Mouse (Mus musculus) hindbrain, embryonic 14.5 days (tissue): ENCODE data around the gene Kcnn4. TPM values are rescaled to one million over a fixed set of nuclear protein-coding genes. Genes with fewer than 3 reads are reported as not detected.

Experiments used
- ATAC-seq: fragments of 200-750 bp; cut with Nextera tagmentation; 2 replicates; pipeline ENCODE4 v1.8.0; 2017; ENCODE audit warnings: moderate number of reproducible peaks, mild to moderate bottlenecking, moderate TSS enrichment, moderate library complexity; ENCODE audit not compliant: low FRiP score
- DNase-seq: peaks from one replicate; pipeline ENCODE4 v3.0.0-alpha.2; 2015; ENCODE audit warnings: low spot score
- H3K27ac ChIP-seq: fragments of 300-500 bp; sonication (generic); 2 replicates; pipeline ENCODE4 v1.5.1; 2014; ENCODE audit warnings: mild to moderate bottlenecking, moderate library complexity
- H3K27me3 ChIP-seq: fragments of 300-500 bp; sonication (generic); 2 replicates; pipeline ENCODE4 v1.6.1; 2014; ENCODE audit warnings: mild to moderate bottlenecking, low read length, mixed read lengths; ENCODE audit not compliant: control insufficient read depth, insufficient read depth
- H3K36me3 ChIP-seq: fragments of 300-500 bp; sonication (generic); replicated peaks from 2 replicates; pipeline ENCODE4 v1.6.1; 2014; ENCODE audit not compliant: control insufficient read depth, insufficient read depth
- H3K4me1 ChIP-seq: fragments of 300-500 bp; sonication (generic); replicated peaks from 2 replicates; pipeline ENCODE4 v1.6.1; 2014; ENCODE audit warnings: antibody characterized with exemption, low read length, mixed read lengths; ENCODE audit not compliant: control insufficient read depth, insufficient read depth
- H3K4me2 ChIP-seq: fragments of 300-500 bp; sonication (generic); replicated peaks from 2 replicates; pipeline ENCODE4 v1.6.1; 2014; ENCODE audit warnings: mild to moderate bottlenecking, moderate library complexity
- H3K4me3 ChIP-seq: fragments of 300-500 bp; sonication (generic); replicated peaks from 2 replicates; pipeline ENCODE4 v1.5.1; 2014; ENCODE audit warnings: mild to moderate bottlenecking, low read length
- H3K9ac ChIP-seq: fragments of 300-500 bp; sonication (generic); 2 replicates; pipeline ENCODE4 v1.6.1; 2014
- H3K9me3 ChIP-seq: fragments of 300-500 bp; sonication (generic); 2 replicates; pipeline ENCODE4 v1.6.1; 2016; ENCODE audit warnings: low read length; ENCODE audit not compliant: control insufficient read depth
- WGBS: fragments of 180-500 bp; shearing (Covaris S2); extraction: QIAGEN DNeasy Blood & Tissue Kit; methylation state at CpG from one replicate; pipeline ENCODE4 v1.1.7; 2014; 5-methylcytosine and 5-hydroxymethylcytosine counted together
- polyA plus RNA-seq: library from polyadenylated mRNA; unstranded; fragments of >200 nt; fragmentation: Nextera tagmentation; extraction: Ambion mirVana; gene quantifications from 2 replicates; pipeline ENCODE4 v1.2.1, GENCODE M21; 2014

Gene Kcnn4
- polyA plus RNA-seq, 1 experiment from 2014 or later = 2.8 TPM

DNA sequence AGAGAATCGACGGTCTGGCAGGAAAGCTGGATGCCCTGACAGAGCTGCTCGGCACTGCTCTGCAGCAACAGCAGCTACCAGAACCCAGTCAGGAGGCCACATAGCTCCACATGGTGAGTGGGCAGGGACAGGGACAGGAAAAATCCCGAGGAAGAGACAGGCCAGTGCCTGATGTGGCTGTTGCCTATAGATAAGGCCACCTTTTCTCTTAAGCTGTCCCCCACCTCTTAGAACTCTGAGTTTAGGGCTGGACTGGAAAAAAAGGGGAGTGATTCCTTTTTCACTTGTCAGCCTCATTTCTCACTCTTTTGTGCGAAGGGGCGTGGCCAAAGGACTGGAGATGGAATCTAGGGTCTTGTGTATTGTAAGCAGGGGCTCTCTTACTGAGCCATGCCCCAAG lies 14.0 kb downstream of the Kcnn4 start:
- WGBS = 68% methylated on average over 6 of the region's 6 CpGs
- no peak overlapping the region for H3K27ac ChIP-seq
- no peak overlapping the region for H3K9ac ChIP-seq
- H3K36me3 ChIP-seq = no peaks in the 10 kb centered on the region
- no peaks in the 10 kb centered on the region for H3K4me1 ChIP-seq
- no peaks in the 10 kb centered on the region for H3K9me3 ChIP-seq
- ATAC-seq (no peak), DNase-seq (no peak)
- H3K4me2 ChIP-seq = no peak overlapping the region
- H3K27me3 ChIP-seq = no peaks in the 10 kb centered on the region
- no peak overlapping the region for H3K4me3 ChIP-seq

DNA sequence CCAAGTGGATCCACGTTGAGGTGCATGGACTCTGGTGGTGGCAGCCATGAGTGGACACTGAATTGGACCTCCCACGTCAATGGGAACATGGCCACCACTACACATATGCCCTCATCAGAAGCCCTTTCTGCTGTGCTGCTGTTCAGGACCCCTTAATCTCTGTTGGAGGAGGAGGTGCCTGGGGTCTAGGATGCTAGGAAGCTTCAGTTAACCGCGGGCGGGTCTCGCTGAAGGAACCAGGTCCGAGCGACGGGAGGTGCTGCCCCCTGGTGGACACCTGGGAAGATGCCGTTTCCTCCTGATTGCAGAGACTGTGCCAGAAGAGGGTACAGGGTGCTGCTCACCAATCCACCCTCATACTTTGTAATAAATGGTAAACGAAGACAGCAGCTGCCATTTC lies 14.8 kb downstream of the Kcnn4 start:
- WGBS = 11% methylated on average over 11 of the region's 11 CpGs
- no peak overlapping the region for H3K9ac ChIP-seq
- ATAC-seq = peak; percentile 55; the same call in 1 of the 2 replicates
- H3K27me3 ChIP-seq = no peaks in the 10 kb centered on the region
- peak; percentile 78 for DNase-seq
- H3K4me2 ChIP-seq = peak overlapping the region; percentile 26
- H3K36me3 ChIP-seq = no peaks in the 10 kb centered on the region
- H3K4me1 ChIP-seq = no peaks in the 10 kb centered on the region
- H3K4me3 ChIP-seq = no peak overlapping the region
- H3K9me3 ChIP-seq = no peaks in the 10 kb centered on the region
- H3K27ac ChIP-seq = no peak overlapping the region

DNA sequence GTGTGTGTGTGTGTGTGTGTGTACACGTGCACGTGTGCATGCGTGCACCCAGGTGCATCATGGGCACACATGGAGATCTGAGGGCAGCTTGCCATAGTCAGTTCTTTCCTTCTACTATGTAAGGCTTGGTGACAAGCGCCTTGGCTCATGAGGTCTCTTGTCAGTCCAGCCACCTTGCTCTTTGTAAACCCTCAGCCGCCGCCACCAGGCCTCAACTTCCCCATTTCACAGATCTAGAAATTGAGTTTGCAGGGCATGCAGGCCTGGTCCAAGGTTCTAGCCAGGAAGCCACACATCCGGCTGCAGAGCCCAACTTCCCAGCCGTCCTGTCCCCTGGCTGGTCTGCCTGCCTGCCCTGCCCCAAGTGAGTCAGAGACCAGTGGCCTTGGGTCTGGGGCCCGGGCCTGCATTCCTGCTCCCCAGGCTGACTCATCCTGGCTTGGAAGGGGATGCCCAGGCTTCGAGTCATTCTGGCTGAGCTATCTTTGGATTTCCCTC lies 17.0 kb downstream of the Kcnn4 start:
- no peak overlapping the region for H3K27ac ChIP-seq
- no peaks in the 10 kb centered on the region for H3K4me1 ChIP-seq
- no peak for DNase-seq
- no peaks in the 10 kb centered on the region for H3K27me3 ChIP-seq
- H3K36me3 ChIP-seq = no peaks in the 10 kb centered on the region
- ATAC-seq = no peak
- H3K9ac ChIP-seq = no peak overlapping the region
- no peak overlapping the region for H3K4me3 ChIP-seq
- H3K4me2 ChIP-seq = no peak overlapping the region
- 87% methylated on average over 10 of the region's 10 CpGs for WGBS
- H3K9me3 ChIP-seq = no peaks in the 10 kb centered on the region

DNA sequence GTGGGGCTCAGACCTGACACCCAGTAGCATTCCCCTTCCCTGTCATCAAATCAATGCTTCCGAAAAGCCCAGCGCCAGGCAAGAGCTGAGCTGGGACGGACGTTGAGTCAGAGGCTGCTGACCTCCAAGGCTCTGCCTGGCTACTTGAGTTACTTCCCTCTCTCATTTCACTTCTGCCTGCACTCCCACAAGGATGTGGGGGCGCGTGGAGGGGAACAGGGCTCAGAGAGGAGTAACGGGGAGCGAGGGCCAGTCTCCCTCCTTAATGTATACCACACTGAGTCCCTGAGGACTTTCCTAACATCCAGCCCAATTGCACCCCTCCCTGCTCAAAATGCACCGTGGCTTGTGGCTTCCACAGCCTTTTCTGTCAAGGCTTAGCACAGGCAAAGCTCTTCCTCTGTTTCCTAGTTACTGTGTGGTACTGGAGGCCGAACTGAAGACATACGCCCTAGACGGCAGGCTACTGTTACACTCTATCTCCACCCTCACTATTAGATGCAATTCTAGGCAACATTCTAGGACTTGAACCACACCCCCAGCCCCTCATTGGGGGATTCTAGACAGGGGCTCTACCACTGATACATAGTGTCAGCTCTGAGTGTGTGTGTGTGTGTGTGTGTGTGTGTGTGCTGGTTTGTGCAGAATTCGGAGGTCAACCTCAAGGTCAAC lies 19.6 kb downstream of the Kcnn4 start:
- Histone ChIP-seq H3K36me3 (no peaks in the 10 kb centered on the region), H3K4me3 (no peak overlapping the region), H3K9me3 (no peaks in the 10 kb centered on the region), H3K9ac (no peak overlapping the region), H3K4me2 (no peak overlapping the region), H3K27me3 (no peaks in the 10 kb centered on the region), H3K27ac (no peak overlapping the region), H3K4me1 (no peaks in the 10 kb centered on the region)
- DNase-seq = no peak
- no peak for ATAC-seq
- WGBS = 73% methylated on average over 13 of the region's 13 CpGs

DNA sequence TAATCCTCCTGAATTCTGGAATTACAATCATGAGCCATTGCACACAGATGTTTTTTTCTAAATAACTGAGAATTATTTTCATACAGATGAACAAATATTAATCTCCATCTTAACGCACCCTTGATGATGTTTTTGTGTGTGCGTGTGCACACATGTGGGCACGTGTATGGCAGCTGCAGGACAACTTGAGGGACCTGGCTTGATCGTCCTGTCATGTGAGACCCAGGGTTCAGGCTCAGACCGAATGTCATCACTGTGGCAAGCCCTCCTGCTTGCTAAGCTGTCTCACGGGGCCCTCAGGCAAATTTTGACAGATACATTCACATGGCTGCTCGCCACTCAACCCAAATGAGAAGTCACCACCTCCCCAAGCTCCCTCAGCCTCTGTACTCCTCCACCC lies 20.4 kb downstream of the Kcnn4 start:
- no peak overlapping the region for H3K9ac ChIP-seq
- no peak for ATAC-seq

DNA sequence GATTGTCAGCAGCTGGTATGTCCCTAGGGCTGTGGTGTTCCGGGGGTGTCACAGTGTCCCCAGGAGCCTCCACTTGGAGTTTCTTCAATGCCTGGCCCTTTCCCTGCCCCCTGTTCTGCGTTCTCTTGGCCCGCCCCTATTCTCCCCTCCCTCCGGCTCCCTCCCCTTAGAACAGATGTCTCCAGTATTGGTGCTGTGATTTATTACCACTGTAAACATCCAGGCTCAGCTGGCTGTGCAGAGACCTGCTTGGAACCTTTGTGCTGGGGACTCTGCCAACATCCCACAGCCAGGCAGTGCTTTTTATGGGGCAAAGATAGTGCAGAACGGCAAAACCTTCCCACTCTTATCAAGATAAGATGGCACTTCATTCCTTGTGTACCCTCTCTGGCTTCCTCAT lies 21.0 kb downstream of the Kcnn4 start:
- no peaks in the 10 kb centered on the region for H3K4me1 ChIP-seq
- H3K36me3 ChIP-seq = no peaks in the 10 kb centered on the region
- WGBS = 21% methylated on average over 5 of the region's 5 CpGs
- H3K4me3 ChIP-seq = no peak overlapping the region
- ATAC-seq (peak; percentile 77), DNase-seq (peak; percentile 48)
- no peaks in the 10 kb centered on the region for H3K9me3 ChIP-seq
- H3K9ac ChIP-seq = peak overlapping the region; percentile 9; the same call in 1 of the 2 replicates
- H3K4me2 ChIP-seq = peak overlapping the region; percentile 31
- H3K27me3 ChIP-seq = no peaks in the 10 kb centered on the region
- H3K27ac ChIP-seq = peak overlapping the region; percentile 68

More for the DNA sequence above, 20.4 kb downstream of the Kcnn4 start:
- Histone ChIP-seq H3K9me3 (no peaks in the 10 kb centered on the region), H3K4me3 (no peak overlapping the region), H3K36me3 (no peaks in the 10 kb centered on the region), H3K4me1 (no peaks in the 10 kb centered on the region), H3K27ac (no peak overlapping the region), H3K4me2 (0 out of 2 replicates have a peak overlapping the region, but pooled peaks have one; percentile 17), H3K27me3 (no peaks in the 10 kb centered on the region)
- 53% methylated on average over 7 of the region's 7 CpGs for WGBS
- DNase-seq = no peak

DNA sequence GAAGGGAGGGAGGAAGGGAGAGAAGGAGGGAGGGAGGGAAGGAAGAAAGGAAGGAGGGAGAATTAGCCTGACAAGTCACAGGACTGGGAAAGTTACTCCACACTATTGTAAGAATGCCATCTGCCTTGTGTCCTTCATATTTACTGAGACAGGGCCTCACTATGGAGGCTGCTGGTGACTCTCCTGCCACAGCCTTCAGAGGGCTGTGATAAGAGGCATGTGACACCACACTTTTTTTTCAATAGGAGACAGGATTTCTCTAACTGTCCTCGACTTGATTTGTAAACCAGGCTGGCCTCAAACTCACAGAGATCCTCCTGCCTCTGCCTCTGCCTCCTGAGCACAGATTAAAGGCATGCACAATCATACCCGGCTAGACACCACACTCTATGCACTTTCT lies 21.6 kb downstream of the Kcnn4 start:
- H3K36me3 ChIP-seq = no peaks in the 10 kb centered on the region
- H3K27ac ChIP-seq = no peak overlapping the region; the same call in 1 of the 2 replicates
- H3K4me2 ChIP-seq = no peak overlapping the region
- 83% methylated on average over 2 of the region's 2 CpGs for WGBS
- no peak for DNase-seq
- no peaks in the 10 kb centered on the region for H3K9me3 ChIP-seq
- ATAC-seq = no peak
- no peaks in the 10 kb centered on the region for H3K27me3 ChIP-seq
- no peak overlapping the region for H3K9ac ChIP-seq
- H3K4me1 ChIP-seq = no peaks in the 10 kb centered on the region
- H3K4me3 ChIP-seq = no peak overlapping the region

DNA sequence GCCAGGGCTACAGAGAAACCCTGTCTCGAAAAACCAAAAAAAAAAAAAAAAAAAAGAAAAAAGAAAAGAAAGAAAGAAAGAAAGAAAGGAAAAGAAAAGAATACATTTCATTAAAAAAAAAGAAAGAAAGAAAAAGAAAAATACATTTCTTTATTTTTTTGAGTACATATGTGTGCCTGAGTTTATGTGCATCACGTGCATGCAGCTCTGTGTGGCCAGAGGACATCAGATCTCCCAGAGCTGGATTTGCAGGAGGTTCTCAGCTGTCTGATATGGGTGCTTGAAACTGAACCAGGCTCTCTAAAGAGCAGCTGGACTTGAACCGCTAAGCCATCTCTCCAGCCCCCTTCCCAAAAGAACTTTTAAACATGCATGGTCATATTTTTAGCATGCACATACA lies 24.0 kb downstream of the Kcnn4 start:
- H3K27me3 ChIP-seq = no peaks in the 10 kb centered on the region
- no peak for ATAC-seq
- H3K9ac ChIP-seq = no peak overlapping the region
- 86% methylated on average over 2 of the region's 3 CpGs for WGBS
- no peak for DNase-seq
- no peaks in the 10 kb centered on the region for H3K36me3 ChIP-seq
- H3K4me1 ChIP-seq = no peaks in the 10 kb centered on the region
- no peaks in the 10 kb centered on the region for H3K9me3 ChIP-seq
- H3K4me3 ChIP-seq = no peak overlapping the region
- no peak overlapping the region for H3K27ac ChIP-seq
- no peak overlapping the region for H3K4me2 ChIP-seq

DNA sequence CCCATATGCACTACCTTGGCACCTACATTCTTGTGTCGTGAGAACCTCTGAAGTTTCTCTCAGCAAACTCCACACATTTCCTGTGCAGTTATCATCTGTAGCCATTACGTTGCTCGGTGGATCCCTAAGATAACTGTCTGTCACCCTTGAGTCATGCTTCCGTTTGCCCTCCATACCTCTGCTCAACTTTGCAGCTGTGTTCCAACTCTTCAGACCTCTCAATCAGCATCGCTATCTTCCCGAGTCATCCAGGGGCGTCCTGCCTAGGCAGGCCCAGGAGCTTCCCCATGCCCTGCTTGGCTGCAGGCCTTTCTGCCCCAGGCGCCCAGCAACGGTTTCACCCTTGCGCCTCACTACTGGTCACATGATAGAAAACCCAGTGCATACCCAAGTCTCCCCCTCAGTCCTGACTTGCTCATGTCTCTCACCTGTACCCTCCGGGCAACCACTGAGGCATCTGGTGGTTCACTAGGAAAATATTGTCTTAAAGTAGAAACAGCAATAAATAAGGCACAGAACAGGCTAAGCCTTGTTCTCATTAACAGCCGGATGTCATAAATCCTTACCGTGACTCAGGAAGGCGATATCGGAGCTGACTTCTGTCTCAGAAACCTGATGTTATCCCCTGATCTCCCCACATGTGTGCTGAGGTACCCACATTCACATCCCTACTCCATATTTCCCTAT lies 24.6 kb downstream of the Kcnn4 start:
- ATAC-seq = no peak
- H3K4me2 ChIP-seq = no peak overlapping the region

More for the DNA sequence above, 24.6 kb downstream of the Kcnn4 start:
- WGBS = 88% methylated on average over 15 of the region's 15 CpGs
- DNase-seq = no peak
- Histone ChIP-seq H3K9ac (no peak overlapping the region), H3K27ac (no peak overlapping the region), H3K27me3 (no peaks in the 10 kb centered on the region), H3K36me3 (no peaks in the 10 kb centered on the region), H3K4me3 (no peak overlapping the region), H3K9me3 (no peaks in the 10 kb centered on the region), H3K4me1 (no peaks in the 10 kb centered on the region)
